Mouse (Mus musculus) lung, embryonic 15.5 days (tissue): ENCODE measurements around the gene Mmp13. TPM values are rescaled to one million over a fixed set of nuclear protein-coding genes. Genes with fewer than 3 reads are reported as not detected.
"Not testable (repeated sequence)": the region's sequence is repeated elsewhere in the genome, so short reads cannot be mapped to it uniquely, and the experiment has no call there.

Source experiments
- ATAC-seq: fragments of 200-750 bp; cut with Nextera tagmentation; 2 replicates; pipeline ENCODE4 v1.8.0; 2017; ENCODE audit warnings: moderate number of reproducible peaks, borderline replicate concordance; ENCODE audit not compliant: low FRiP score, low TSS enrichment; ENCODE audit errors: extremely low read depth
- H3K27ac ChIP-seq: fragments of 300-500 bp; sonication (generic); 2 replicates; pipeline ENCODE4 v1.5.1; 2015; ENCODE audit warnings: moderate library complexity, mild to moderate bottlenecking, inconsistent platforms
- H3K27me3 ChIP-seq: fragments of 300-500 bp; sonication (generic); 2 replicates; pipeline ENCODE4 v1.6.1; 2015; ENCODE audit warnings: inconsistent platforms
- H3K36me3 ChIP-seq: fragments of 300-500 bp; sonication (generic); 2 replicates; pipeline ENCODE4 v1.6.1; 2015; ENCODE audit warnings: inconsistent platforms
- H3K4me1 ChIP-seq: fragments of 300-500 bp; sonication (generic); 2 replicates; pipeline ENCODE4 v1.6.1; 2015; ENCODE audit warnings: inconsistent platforms
- H3K4me2 ChIP-seq: fragments of 300-500 bp; sonication (generic); 2 replicates; pipeline ENCODE4 v1.6.1; 2015; ENCODE audit warnings: inconsistent platforms, mild to moderate bottlenecking, moderate library complexity
- H3K4me3 ChIP-seq: fragments of 300-500 bp; sonication (generic); 2 replicates; pipeline ENCODE4 v1.5.1; 2015; ENCODE audit warnings: mild to moderate bottlenecking, inconsistent platforms
- H3K9ac ChIP-seq: fragments of 300-500 bp; sonication (generic); 2 replicates; pipeline ENCODE4 v1.6.1; 2015; ENCODE audit warnings: inconsistent platforms
- H3K9me3 ChIP-seq: fragments of 300-500 bp; sonication (generic); 2 replicates; pipeline ENCODE4 v1.6.1; 2016; ENCODE audit warnings: inconsistent platforms
- WGBS: fragments of 180-500 bp; shearing (Covaris S2); methylation state at CpG from one replicate; pipeline ENCODE4 v1.1.7; 2015; 5-methylcytosine and 5-hydroxymethylcytosine counted together
- polyA plus RNA-seq: library from polyadenylated mRNA; unstranded; fragments of >200 nt; fragmentation: Nextera tagmentation; extraction: Ambion mirVana; gene quantifications from 2 replicates; pipeline ENCODE4 v1.2.1, GENCODE M21; 2015

The Mmp13 gene
- 0.12 TPM in 1 of 2 replicates, not detected in the other for polyA plus RNA-seq

DNA sequence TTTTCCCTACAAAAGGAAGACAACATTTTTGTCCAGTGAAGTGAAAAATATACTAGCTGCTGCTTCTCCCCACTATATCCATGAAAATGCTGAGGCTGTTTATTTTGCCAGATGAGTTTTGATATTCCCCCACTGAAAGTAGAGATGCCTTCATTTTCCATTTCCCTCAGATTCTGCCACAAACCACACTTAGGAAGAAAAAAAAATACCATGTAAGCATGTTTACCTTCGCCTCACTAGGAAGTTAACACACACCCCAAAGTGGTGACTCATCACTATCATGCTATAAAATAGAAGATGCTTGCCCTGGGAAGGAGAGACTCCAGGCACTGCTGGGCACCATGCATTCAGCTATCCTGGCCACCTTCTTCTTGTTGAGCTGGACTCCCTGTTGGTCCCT, at the start of gene Mmp13:
Gene Mmp13, plus strand, starts transcription at position 301 of the 400 bp plus-strand sequence.
- Histone ChIP-seq H3K36me3 (no peaks in the 10 kb centered on the region), H3K27ac (no peak within 1 kb of the TSS), H3K27me3 (no peaks in the 10 kb centered on the region), H3K9me3 (no peaks in the 10 kb centered on the region), H3K9ac (no peak within 1 kb of the TSS), H3K4me3 (no peak within 1 kb of the TSS), H3K4me1 (no peaks in the 10 kb centered on the region), H3K4me2 (no peak within 1 kb of the TSS)
- 71% methylated on average over 1 of the region's 1 CpGs for WGBS
- no peak for ATAC-seq

DNA sequence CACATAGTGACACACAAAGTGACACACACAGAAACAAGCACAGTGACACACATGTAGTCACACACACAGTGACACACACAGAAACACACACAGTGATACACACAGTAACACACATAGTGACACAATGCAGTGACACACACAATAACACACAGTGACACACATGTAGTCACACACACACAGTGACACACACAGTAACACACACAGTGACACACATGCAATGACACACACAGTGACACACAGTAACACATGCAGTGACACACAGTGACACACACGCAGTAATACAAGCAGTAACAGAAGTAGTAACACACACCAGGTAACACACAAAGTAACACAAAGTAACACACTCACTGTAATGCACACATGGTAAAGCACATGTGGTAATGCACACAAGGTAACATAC, 33.7 kb upstream of the Mmp13 start:
- ATAC-seq = no peak
- 87% methylated on average over 1 of the region's 1 CpGs for WGBS
- Histone ChIP-seq H3K4me2 (no peak overlapping the region), H3K27me3 (no peaks in the 10 kb centered on the region), H3K27ac (no peak overlapping the region), H3K9me3 (no peaks in the 10 kb centered on the region), H3K9ac (no peak overlapping the region), H3K36me3 (no peaks in the 10 kb centered on the region), H3K4me1 (no peaks in the 10 kb centered on the region), H3K4me3 (no peak overlapping the region)

DNA sequence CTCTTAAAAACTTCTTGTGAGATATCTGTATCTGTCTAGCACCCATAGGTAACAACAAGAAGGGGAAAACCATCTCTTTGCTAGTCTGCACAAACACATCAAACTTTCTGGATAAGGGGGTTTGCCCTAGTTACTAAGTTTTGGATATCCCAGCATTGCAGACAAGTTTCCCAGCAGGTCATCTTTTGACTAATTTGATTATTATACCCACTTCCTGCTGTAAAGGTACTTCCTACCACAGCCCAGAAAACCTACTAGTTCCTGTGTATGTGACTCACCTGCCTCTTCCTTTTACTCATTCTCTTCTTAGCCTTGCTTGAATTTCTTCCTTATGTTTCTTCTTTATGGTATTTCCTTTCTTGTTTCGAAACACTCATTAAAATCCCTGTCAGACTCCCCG, 32.3 kb upstream of the Mmp13 start:
- no peaks in the 10 kb centered on the region for H3K36me3 ChIP-seq
- no peak overlapping the region for H3K27ac ChIP-seq
- no peak overlapping the region for H3K9ac ChIP-seq
- no peak for ATAC-seq
- no peak overlapping the region for H3K4me2 ChIP-seq
- no peaks in the 10 kb centered on the region for H3K9me3 ChIP-seq
- H3K4me3 ChIP-seq = no peak overlapping the region
- no peaks in the 10 kb centered on the region for H3K4me1 ChIP-seq
- H3K27me3 ChIP-seq = no peaks in the 10 kb centered on the region
- 75% methylated on average over 2 of the region's 2 CpGs for WGBS

GRCm38 (mm10) chr9:7252797-7253654, 19.3 kb upstream of the Mmp13 start:
- Histone ChIP-seq H3K9ac (no peak overlapping the region), H3K4me3 (no peak overlapping the region), H3K9me3 (no peaks in the 10 kb centered on the region), H3K4me1 (no peaks in the 10 kb centered on the region), H3K27ac (no peak overlapping the region), H3K36me3 (no peaks in the 10 kb centered on the region), H3K27me3 (no peaks in the 10 kb centered on the region), H3K4me2 (no peak overlapping the region)
- no peak for ATAC-seq
- WGBS = 54% methylated on average over 1 of the region's 1 CpGs

DNA sequence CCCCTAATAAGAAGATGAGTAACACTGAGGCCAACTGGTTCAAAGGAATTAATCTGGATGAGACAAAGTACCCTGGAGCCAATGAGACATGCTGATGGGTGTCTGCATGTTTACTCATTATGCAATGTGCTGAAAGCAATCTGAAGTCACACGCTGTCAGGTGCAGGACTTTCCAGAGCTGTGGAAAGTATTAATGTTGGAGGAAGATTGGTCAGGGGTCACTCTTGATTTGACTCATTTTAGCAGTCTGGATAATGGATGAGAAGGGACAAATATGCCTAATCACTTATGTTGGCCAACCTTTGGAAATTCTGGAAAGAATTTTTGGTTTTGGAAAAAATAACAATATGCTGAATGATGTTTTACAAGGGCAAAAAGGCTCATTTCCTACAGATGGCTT, 10.6 kb upstream of the Mmp13 start:
- no peaks in the 10 kb centered on the region for H3K9me3 ChIP-seq
- ATAC-seq = no peak
- no peak overlapping the region for H3K4me2 ChIP-seq
- no peaks in the 10 kb centered on the region for H3K36me3 ChIP-seq
- no peak overlapping the region for H3K9ac ChIP-seq
- H3K4me3 ChIP-seq = no peak overlapping the region
- no peaks in the 10 kb centered on the region for H3K4me1 ChIP-seq
- no peak overlapping the region for H3K27ac ChIP-seq
- 78% methylated on average over 1 of the region's 1 CpGs for WGBS
- H3K27me3 ChIP-seq = no peaks in the 10 kb centered on the region

GRCm38 (mm10) chr9:7270071-7270470, 2.2 kb upstream of the Mmp13 start:
- Histone ChIP-seq H3K9ac (no peak overlapping the region), H3K4me3 (no peak overlapping the region), H3K27me3 (no peaks in the 10 kb centered on the region), H3K36me3 (no peaks in the 10 kb centered on the region), H3K4me1 (no peaks in the 10 kb centered on the region), H3K4me2 (no peak overlapping the region), H3K9me3 (no peaks in the 10 kb centered on the region), H3K27ac (no peak overlapping the region)
- ATAC-seq = peak; percentile 85; the same call in 1 of the 2 replicates
- WGBS = 9% methylated on average over 3 of the region's 3 CpGs

DNA sequence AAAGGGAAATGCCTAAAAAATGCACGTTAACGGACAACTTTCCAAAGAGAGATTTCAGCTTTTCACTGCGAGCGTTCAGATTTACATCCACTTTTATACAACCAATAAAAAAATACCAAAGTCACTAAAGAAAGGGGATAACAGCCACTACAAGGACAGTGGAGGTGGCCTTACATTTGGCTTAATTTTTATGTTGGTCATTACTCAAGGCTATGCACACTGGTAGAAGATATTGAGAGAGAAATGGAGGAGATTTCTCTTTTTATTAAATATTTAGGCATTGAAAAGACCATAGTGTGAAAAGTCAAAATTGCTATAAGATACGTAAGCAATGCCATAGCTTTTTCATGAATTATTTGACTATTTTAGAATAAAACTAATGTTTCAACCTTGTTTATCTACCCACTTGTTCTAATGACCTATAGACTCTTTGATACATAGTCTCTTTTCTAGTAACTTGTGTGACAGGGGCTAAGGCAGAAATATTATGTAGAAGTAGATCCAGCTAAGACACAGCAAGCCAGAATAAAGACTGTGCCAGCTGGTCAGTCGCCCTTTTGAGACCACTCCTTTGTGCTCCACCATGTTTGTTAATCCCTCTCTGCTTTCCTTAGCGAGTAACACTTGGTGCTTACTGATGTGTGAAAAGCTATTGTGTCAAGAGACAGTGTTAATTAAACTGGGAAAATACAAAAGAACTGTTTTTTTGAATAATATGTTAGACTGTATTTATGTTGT, 10.4 kb downstream of the Mmp13 start:
- no peak overlapping the region for H3K27ac ChIP-seq
- no peaks in the 10 kb centered on the region for H3K4me1 ChIP-seq
- no peak for ATAC-seq
- WGBS = 83% methylated on average over 7 of the region's 7 CpGs
- no peaks in the 10 kb centered on the region for H3K27me3 ChIP-seq
- H3K9ac ChIP-seq = no peak overlapping the region
- no peaks in the 10 kb centered on the region for H3K9me3 ChIP-seq
- H3K4me2 ChIP-seq = no peak overlapping the region
- no peaks in the 10 kb centered on the region for H3K36me3 ChIP-seq
- no peak overlapping the region for H3K4me3 ChIP-seq

GRCm38 (mm10) chr9:7283303-7283684, 11.0 kb downstream of the Mmp13 start:
- not testable (repeated sequence) for H3K4me3 ChIP-seq, H3K27me3 ChIP-seq, ATAC-seq, H3K9me3 ChIP-seq, H3K36me3 ChIP-seq, H3K9ac ChIP-seq, H3K4me2 ChIP-seq, H3K27ac ChIP-seq, H3K4me1 ChIP-seq
- 91% methylated on average over 2 of the region's 2 CpGs for WGBS

- ATAC-seq = no peak
- Histone ChIP-seq H3K36me3 (no peaks in the 10 kb centered on the region), H3K9ac (no peak overlapping the region), H3K4me1 (no peaks in the 10 kb centered on the region), H3K27me3 (no peaks in the 10 kb centered on the region), H3K4me3 (no peak overlapping the region), H3K4me2 (no peak overlapping the region), H3K9me3 (no peaks in the 10 kb centered on the region), H3K27ac (no peak overlapping the region)
- WGBS = 63% methylated on average over 2 of the region's 2 CpGs
Observed at GRCm38 (mm10) chr9:7289501-7289900, 17.2 kb downstream of the Mmp13 start.

- 79% methylated on average over 12 of the region's 12 CpGs for WGBS
- no peak overlapping the region for H3K4me2 ChIP-seq
Observed at GRCm38 (mm10) chr9:7289901-7290300, 17.6 kb downstream of the Mmp13 start.

GRCm38 (mm10) chr9:7292132-7292531, 19.8 kb downstream of the Mmp13 start:
- H3K9ac ChIP-seq = no peak overlapping the region
- no peaks in the 10 kb centered on the region for H3K9me3 ChIP-seq
- H3K36me3 ChIP-seq = no peaks in the 10 kb centered on the region
- ATAC-seq = no peak
- H3K4me1 ChIP-seq = no peaks in the 10 kb centered on the region
- WGBS = 24% methylated on average over 1 of the region's 1 CpGs
- no peaks in the 10 kb centered on the region for H3K27me3 ChIP-seq
- H3K4me3 ChIP-seq = no peak overlapping the region
- H3K27ac ChIP-seq = no peak overlapping the region
- no peak overlapping the region for H3K4me2 ChIP-seq

More at GRCm38 (mm10) chr9:7289901-7290300, 17.6 kb downstream of the Mmp13 start:
- H3K4me1 ChIP-seq = no peaks in the 10 kb centered on the region
- H3K27me3 ChIP-seq = no peaks in the 10 kb centered on the region
- H3K4me3 ChIP-seq = no peak overlapping the region
- no peak overlapping the region for H3K9ac ChIP-seq
- no peaks in the 10 kb centered on the region for H3K36me3 ChIP-seq
- ATAC-seq = no peak
- H3K9me3 ChIP-seq = no peaks in the 10 kb centered on the region
- H3K27ac ChIP-seq = no peak overlapping the region

DNA sequence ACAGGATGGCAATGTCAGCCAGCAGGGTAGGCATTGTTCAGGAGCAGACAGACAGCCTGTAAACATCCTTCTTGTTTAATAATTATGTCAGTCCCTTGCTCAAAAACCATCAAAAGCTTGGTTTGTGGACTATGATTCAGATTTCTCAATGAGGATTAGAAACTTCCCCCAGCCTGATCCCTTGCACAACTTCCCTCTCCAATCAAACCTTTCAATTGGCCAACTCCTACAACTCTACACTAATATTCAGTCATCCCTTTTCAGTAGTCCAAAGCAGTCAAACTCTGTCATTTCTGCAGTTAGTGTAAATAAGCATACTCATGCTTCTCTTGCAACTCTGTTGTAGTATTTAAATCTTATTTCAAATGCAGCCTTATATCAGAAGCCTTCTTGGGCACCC, 59.5 kb downstream of the Mmp13 start:
- Histone ChIP-seq H3K36me3 (no peaks in the 10 kb centered on the region), H3K4me2 (no peak overlapping the region), H3K9me3 (no peaks in the 10 kb centered on the region), H3K27ac (no peak overlapping the region), H3K27me3 (no peaks in the 10 kb centered on the region), H3K9ac (no peak overlapping the region), H3K4me3 (no peak overlapping the region), H3K4me1 (no peaks in the 10 kb centered on the region)
- no peak for ATAC-seq
